Mouse (Mus musculus): Measurements from ENCODE around the gene Slc16a9. TPM values are rescaled to one million over a fixed set of nuclear protein-coding genes. Genes with fewer than 3 reads are reported as not detected.

Gene Slc16a9
- polyA plus RNA-seq (2014; fragmentation: Nextera tagmentation; extraction: Ambion mirVana): 1.6 and 1.7 TPM in 2 replicates

GRCm38 (mm10) chr10:70244921-70245558, at the start of gene Slc16a9:
Gene Slc16a9, plus strand, starts transcription at chr10:70245100.
- Histone ChIP-seq H3K9ac (ENCODE audit: low read length) (peak within 1 kb of the TSS; percentile 63), H3K27me3 (replicated peaks; ENCODE audit: control insufficient read depth, insufficient read depth, low read length) (peaks cover 22% of the 10 kb centered on the region), H3K27ac (ENCODE audit: low read depth) (no peak within 1 kb of the TSS), H3K4me2 (ENCODE audit: low read length) (peak within 1 kb of the TSS; percentile 80), H3K4me3 (ENCODE audit: low read depth, low read length) (peak within 1 kb of the TSS; percentile 63), H3K36me3 (ENCODE audit: control insufficient read depth, insufficient read depth, low read length) (no peaks in the 10 kb centered on the region), H3K4me1 (replicated peaks; ENCODE audit: control insufficient read depth, insufficient read depth, low read length) (0 out of 2 replicates have a peak, but pooled peaks cover 10% of the 10 kb centered on the region), H3K9me3 (ENCODE audit: control insufficient read depth, low read length) (no peaks in the 10 kb centered on the region)
- DNase-seq (ENCODE audit: low spot score) (peak; percentile 90), ATAC-seq (replicated peaks; ENCODE audit: low FRiP score, low TSS enrichment, low read depth) (peak; percentile 91)
- WGBS: under 1% methylated on average over 54 of the region's 54 CpGs

- H3K36me3 ChIP-seq (ENCODE audit: control insufficient read depth, insufficient read depth, low read length): peaks cover 15% of the 10 kb centered on the region
- H3K4me2 ChIP-seq (ENCODE audit: low read length): no peak overlapping the region
- H3K4me3 ChIP-seq (ENCODE audit: low read depth, low read length): no peak overlapping the region
- no peak overlapping the region for H3K9ac ChIP-seq (ENCODE audit: low read length)
- WGBS: 75% methylated on average over 7 of the region's 7 CpGs
- peaks cover 5% of the 10 kb centered on the region; the same call in 1 of the 2 replicates for H3K4me1 ChIP-seq (replicated peaks; ENCODE audit: control insufficient read depth, insufficient read depth, low read length)
- H3K27me3 ChIP-seq (replicated peaks; ENCODE audit: control insufficient read depth, insufficient read depth, low read length): no peaks in the 10 kb centered on the region
- H3K9me3 ChIP-seq (ENCODE audit: control insufficient read depth, low read length): no peaks in the 10 kb centered on the region
- DNase-seq (ENCODE audit: low spot score) (no peak), ATAC-seq (replicated peaks; ENCODE audit: low FRiP score, low TSS enrichment, low read depth) (no peak)
- H3K27ac ChIP-seq (ENCODE audit: low read depth): no peak overlapping the region
Measured at GRCm38 (mm10) chr10:70195279-70195678, 49.6 kb upstream of the Slc16a9 start.

GRCm38 (mm10) chr10:70195786-70196185, 49.1 kb upstream of the Slc16a9 start:
- H3K4me1 ChIP-seq (replicated peaks; ENCODE audit: control insufficient read depth, insufficient read depth, low read length): peaks cover 5% of the 10 kb centered on the region; the same call in 1 of the 2 replicates
- ATAC-seq (replicated peaks; ENCODE audit: low FRiP score, low TSS enrichment, low read depth) (0 out of 2 replicates have a peak, but pooled peaks have one; percentile 49), DNase-seq (ENCODE audit: low spot score) (no peak)
- H3K9me3 ChIP-seq (ENCODE audit: control insufficient read depth, low read length): no peaks in the 10 kb centered on the region
- H3K4me3 ChIP-seq (ENCODE audit: low read depth, low read length): no peak overlapping the region
- H3K36me3 ChIP-seq (ENCODE audit: control insufficient read depth, insufficient read depth, low read length): peaks cover 15% of the 10 kb centered on the region
- H3K4me2 ChIP-seq (ENCODE audit: low read length): no peak overlapping the region
- H3K27me3 ChIP-seq (replicated peaks; ENCODE audit: control insufficient read depth, insufficient read depth, low read length): no peaks in the 10 kb centered on the region
- H3K9ac ChIP-seq (ENCODE audit: low read length): no peak overlapping the region
- 39% methylated on average over 7 of the region's 7 CpGs for WGBS
- H3K27ac ChIP-seq (ENCODE audit: low read depth): no peak overlapping the region

GRCm38 (mm10) chr10:70196666-70197065, 48.2 kb upstream of the Slc16a9 start:
- Histone ChIP-seq H3K9ac (ENCODE audit: low read length) (no peak overlapping the region), H3K36me3 (ENCODE audit: control insufficient read depth, insufficient read depth, low read length) (peaks cover 13% of the 10 kb centered on the region), H3K9me3 (ENCODE audit: control insufficient read depth, low read length) (no peaks in the 10 kb centered on the region), H3K27me3 (replicated peaks; ENCODE audit: control insufficient read depth, insufficient read depth, low read length) (no peaks in the 10 kb centered on the region), H3K4me1 (replicated peaks; ENCODE audit: control insufficient read depth, insufficient read depth, low read length) (peaks cover 5% of the 10 kb centered on the region; the same call in 1 of the 2 replicates), H3K27ac (ENCODE audit: low read depth) (no peak overlapping the region), H3K4me2 (ENCODE audit: low read length) (no peak overlapping the region), H3K4me3 (ENCODE audit: low read depth, low read length) (no peak overlapping the region)
- DNase-seq (ENCODE audit: low spot score): no peak
- no peak for ATAC-seq (replicated peaks; ENCODE audit: low FRiP score, low TSS enrichment, low read depth)
- 88% methylated on average over 6 of the region's 6 CpGs for WGBS

- Histone ChIP-seq H3K27me3 (replicated peaks; ENCODE audit: control insufficient read depth, insufficient read depth, low read length) (no peaks in the 10 kb centered on the region), H3K27ac (ENCODE audit: low read depth) (no peak overlapping the region), H3K4me2 (ENCODE audit: low read length) (no peak overlapping the region), H3K9ac (ENCODE audit: low read length) (no peak overlapping the region), H3K4me3 (ENCODE audit: low read depth, low read length) (no peak overlapping the region), H3K4me1 (replicated peaks; ENCODE audit: control insufficient read depth, insufficient read depth, low read length) (peaks cover 5% of the 10 kb centered on the region; the same call in 1 of the 2 replicates), H3K9me3 (ENCODE audit: control insufficient read depth, low read length) (no peaks in the 10 kb centered on the region), H3K36me3 (ENCODE audit: control insufficient read depth, insufficient read depth, low read length) (peaks cover 5% of the 10 kb centered on the region)
- DNase-seq (ENCODE audit: low spot score) (no peak), ATAC-seq (replicated peaks; ENCODE audit: low FRiP score, low TSS enrichment, low read depth) (no peak)
- 70% methylated on average over 2 of the region's 2 CpGs for WGBS
Measured at GRCm38 (mm10) chr10:70197601-70198000, 47.3 kb upstream of the Slc16a9 start.

GRCm38 (mm10) chr10:70198012-70198411, 46.9 kb upstream of the Slc16a9 start:
- Histone ChIP-seq H3K4me2 (ENCODE audit: low read length) (no peak overlapping the region), H3K4me3 (ENCODE audit: low read depth, low read length) (no peak overlapping the region), H3K9ac (ENCODE audit: low read length) (no peak overlapping the region), H3K27me3 (replicated peaks; ENCODE audit: control insufficient read depth, insufficient read depth, low read length) (no peaks in the 10 kb centered on the region), H3K4me1 (replicated peaks; ENCODE audit: control insufficient read depth, insufficient read depth, low read length) (peaks cover 5% of the 10 kb centered on the region; the same call in 1 of the 2 replicates), H3K27ac (ENCODE audit: low read depth) (no peak overlapping the region), H3K9me3 (ENCODE audit: control insufficient read depth, low read length) (no peaks in the 10 kb centered on the region), H3K36me3 (ENCODE audit: control insufficient read depth, insufficient read depth, low read length) (0 out of 2 replicates have a peak, but pooled peaks cover 1% of the 10 kb centered on the region)
- DNase-seq (ENCODE audit: low spot score) (no peak), ATAC-seq (replicated peaks; ENCODE audit: low FRiP score, low TSS enrichment, low read depth) (no peak)
- 46% methylated on average over 6 of the region's 6 CpGs for WGBS

GRCm38 (mm10) chr10:70198951-70199463, 45.9 kb upstream of the Slc16a9 start:
- 94% methylated on average over 7 of the region's 7 CpGs for WGBS
- no peak for DNase-seq (ENCODE audit: low spot score)
- ATAC-seq (replicated peaks; ENCODE audit: low FRiP score, low TSS enrichment, low read depth): no peak
- peaks cover 5% of the 10 kb centered on the region; the same call in 1 of the 2 replicates for H3K4me1 ChIP-seq (replicated peaks; ENCODE audit: control insufficient read depth, insufficient read depth, low read length)
- H3K9ac ChIP-seq (ENCODE audit: low read length): no peak overlapping the region
- H3K4me2 ChIP-seq (ENCODE audit: low read length): no peak overlapping the region
- H3K9me3 ChIP-seq (ENCODE audit: control insufficient read depth, low read length): no peaks in the 10 kb centered on the region
- H3K4me3 ChIP-seq (ENCODE audit: low read depth, low read length): no peak overlapping the region
- H3K27ac ChIP-seq (ENCODE audit: low read depth): no peak overlapping the region
- no peaks in the 10 kb centered on the region for H3K27me3 ChIP-seq (replicated peaks; ENCODE audit: control insufficient read depth, insufficient read depth, low read length)
- no peaks in the 10 kb centered on the region for H3K36me3 ChIP-seq (ENCODE audit: control insufficient read depth, insufficient read depth, low read length)

GRCm38 (mm10) chr10:70199466-70200210, 45.3 kb upstream of the Slc16a9 start:
- H3K9me3 ChIP-seq (ENCODE audit: control insufficient read depth, low read length): no peaks in the 10 kb centered on the region
- 84% methylated on average over 6 of the region's 6 CpGs for WGBS
- H3K27ac ChIP-seq (ENCODE audit: low read depth): no peak overlapping the region
- H3K4me1 ChIP-seq (replicated peaks; ENCODE audit: control insufficient read depth, insufficient read depth, low read length): peaks cover 9% of the 10 kb centered on the region; the same call in 1 of the 2 replicates
- ATAC-seq (replicated peaks; ENCODE audit: low FRiP score, low TSS enrichment, low read depth) (no peak), DNase-seq (ENCODE audit: low spot score) (no peak)
- H3K36me3 ChIP-seq (ENCODE audit: control insufficient read depth, insufficient read depth, low read length): no peaks in the 10 kb centered on the region
- no peaks in the 10 kb centered on the region for H3K27me3 ChIP-seq (replicated peaks; ENCODE audit: control insufficient read depth, insufficient read depth, low read length)
- H3K4me2 ChIP-seq (ENCODE audit: low read length): no peak overlapping the region
- H3K9ac ChIP-seq (ENCODE audit: low read length): no peak overlapping the region
- no peak overlapping the region for H3K4me3 ChIP-seq (ENCODE audit: low read depth, low read length)

All from intestine, embryonic 14.5 days (tissue).